Mouse (Mus musculus): Measurements from ENCODE around the gene Srsf1.

GRCm38 (mm10) chr11:88071113-88071512 lies 23.9 kb downstream of the Srsf1 start:
- no peak for TF ChIP-seq CTCF (IDR thresholded peaks at IDR 0.05; ENCODE audit: low read depth, low read length)
- no peak for TF ChIP-seq POLR2A (IDR thresholded peaks at IDR 0.05; ENCODE audit: borderline replicate concordance, low read depth, low read length)
